Mouse (Mus musculus): ENCODE data around the gene Dip2c. TPM values are rescaled to one million over a fixed set of nuclear protein-coding genes. Genes with fewer than 3 reads are reported as not detected.

Gene Dip2c
- polyA plus RNA-seq, 1 experiment, result 1.2 TPM

DNA sequence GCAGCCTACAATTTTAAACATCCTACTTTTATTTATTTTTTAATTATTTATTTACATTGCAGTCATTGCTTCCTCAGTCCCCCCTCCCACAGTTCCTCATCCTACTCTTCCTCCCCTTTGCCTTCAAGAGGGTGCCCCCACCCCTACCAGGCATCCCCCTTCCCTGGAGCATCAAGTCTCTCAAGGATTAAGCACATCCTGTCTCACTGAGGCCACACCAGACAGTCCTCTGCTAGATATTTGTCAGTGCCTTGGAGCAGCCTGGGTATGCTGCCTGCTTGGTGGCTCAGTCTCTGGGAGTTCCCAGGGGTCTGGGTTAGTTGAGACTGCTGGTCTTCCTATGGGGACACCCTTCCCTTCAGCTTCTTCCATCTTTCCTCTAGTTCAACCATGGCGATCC is 397.8 kb downstream of the Dip2c start:
- no peak for TF ChIP-seq POLR2A (IDR thresholded peaks at IDR 0.05; ENCODE audit: borderline replicate concordance, control insufficient read depth, low read depth, low read length)
- Histone ChIP-seq H3K4me1 (ENCODE audit: control insufficient read depth, insufficient read depth, low read length) (no peaks in the 10 kb centered on the region), H3K4me3 (replicated peaks; ENCODE audit: control insufficient read depth, low read depth, low read length) (no peak overlapping the region), H3K27ac (ENCODE audit: control insufficient read depth, insufficient read depth, low read depth, low read length, poor library complexity) (no peak overlapping the region)
- 100% methylated on average over 1 of the region's 1 CpGs for whole genome bisulfite sequencing

DNA sequence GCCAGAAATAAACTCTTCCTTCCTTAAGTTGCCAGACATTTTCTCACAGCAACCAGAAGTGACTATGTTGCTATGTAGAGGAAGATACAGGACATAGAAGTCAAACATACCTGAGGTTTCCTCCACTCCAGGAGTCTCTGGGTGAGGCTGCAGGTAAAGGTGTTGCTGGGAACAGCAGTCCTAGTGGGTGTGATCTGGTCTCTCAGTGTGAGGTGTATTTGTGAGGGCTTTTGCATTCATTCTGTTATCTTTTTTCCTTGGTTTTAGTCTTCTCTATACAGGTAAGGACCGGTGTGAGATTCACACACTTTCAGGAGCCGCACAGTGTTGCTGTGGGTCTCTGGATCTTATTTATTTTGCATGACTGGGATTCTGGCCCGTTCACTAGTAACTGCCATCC is 405.2 kb downstream of the Dip2c start:
- 86% methylated on average over 3 of the region's 3 CpGs for WGBS
- no peaks in the 10 kb centered on the region for H3K4me1 ChIP-seq (ENCODE audit: control insufficient read depth, insufficient read depth, low read length)
- no peak overlapping the region for H3K27ac ChIP-seq (ENCODE audit: control insufficient read depth, insufficient read depth, low read depth, low read length, poor library complexity)
- TF ChIP-seq POLR2A (IDR thresholded peaks at IDR 0.05; ENCODE audit: borderline replicate concordance, control insufficient read depth, low read depth, low read length), result no peak
- no peak for TF ChIP-seq CTCF (IDR thresholded peaks at IDR 0.05; ENCODE audit: control insufficient read depth, insufficient read depth, low read length)
- H3K4me3 ChIP-seq (replicated peaks; ENCODE audit: control insufficient read depth, low read depth, low read length), result no peak overlapping the region

DNA sequence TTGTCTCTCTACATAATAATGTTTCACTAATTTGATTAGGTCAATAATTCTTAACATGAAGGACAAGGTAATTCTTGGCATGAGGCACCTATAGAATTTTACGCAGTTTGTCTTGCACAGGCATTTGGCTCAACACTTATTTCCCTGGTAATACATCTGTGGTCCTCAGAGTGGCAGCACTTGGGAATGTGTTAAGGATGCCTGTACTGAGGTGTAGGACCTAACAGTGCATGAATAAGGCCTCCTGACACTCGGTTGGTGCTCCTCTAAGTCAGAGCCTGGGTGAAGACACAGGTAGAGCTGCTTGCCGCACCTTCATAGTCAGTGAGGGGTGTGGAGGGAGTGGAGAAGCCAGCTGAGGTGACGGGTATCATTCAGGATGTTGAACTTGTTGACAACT is 407.0 kb downstream of the Dip2c start:
- 83% methylated on average over 4 of the region's 4 CpGs for WGBS
- H3K27ac ChIP-seq (ENCODE audit: control insufficient read depth, insufficient read depth, low read depth, low read length, poor library complexity), result no peak overlapping the region
- no peak overlapping the region for H3K4me3 ChIP-seq (replicated peaks; ENCODE audit: control insufficient read depth, low read depth, low read length)
- TF ChIP-seq POLR2A (IDR thresholded peaks at IDR 0.05; ENCODE audit: borderline replicate concordance, control insufficient read depth, low read depth, low read length) (no peak), CTCF (IDR thresholded peaks at IDR 0.05; ENCODE audit: control insufficient read depth, insufficient read depth, low read length) (no peak)
- H3K4me1 ChIP-seq (ENCODE audit: control insufficient read depth, insufficient read depth, low read length), result no peaks in the 10 kb centered on the region

DNA sequence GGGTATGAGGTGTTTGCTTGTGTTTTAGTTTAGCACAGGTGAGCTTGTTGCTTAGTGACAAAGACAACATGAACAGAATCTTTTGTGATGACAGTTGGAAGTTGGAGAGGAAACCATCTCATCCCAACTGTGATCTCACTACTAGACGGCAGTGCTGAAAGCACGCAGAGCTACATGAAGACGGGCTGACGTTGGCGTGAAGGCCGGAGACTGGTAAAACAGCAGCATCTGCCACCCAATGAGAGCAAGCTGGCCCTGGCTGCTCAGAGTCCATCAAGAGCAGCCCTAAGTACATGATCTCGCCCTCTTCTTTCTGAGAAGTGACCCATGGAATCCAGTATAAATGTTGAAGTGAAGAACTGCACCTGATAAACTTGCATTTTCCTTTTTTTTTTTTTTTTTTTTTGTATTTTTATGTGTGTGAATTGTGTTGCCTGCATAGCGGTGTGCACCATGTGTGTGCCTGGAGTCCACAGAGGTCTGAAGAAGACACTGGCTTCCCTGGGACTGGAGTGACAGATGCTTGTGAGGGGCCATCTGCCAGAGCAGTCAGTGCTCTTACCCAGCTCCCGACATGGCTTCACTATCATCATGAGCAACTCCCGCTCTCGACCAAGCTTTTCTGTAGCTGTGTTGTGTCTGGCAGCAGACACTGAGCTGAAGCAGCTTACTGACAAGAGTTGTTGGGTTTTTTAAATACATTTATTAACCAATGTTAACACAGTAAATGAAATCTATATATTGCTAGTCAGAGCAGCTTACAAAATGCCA is 408.0 kb downstream of the Dip2c start:
- Histone ChIP-seq H3K27ac (ENCODE audit: control insufficient read depth, insufficient read depth, low read depth, low read length, poor library complexity) (no peak overlapping the region), H3K4me3 (replicated peaks; ENCODE audit: control insufficient read depth, low read depth, low read length) (no peak overlapping the region), H3K4me1 (ENCODE audit: control insufficient read depth, insufficient read depth, low read length) (no peaks in the 10 kb centered on the region)
- TF ChIP-seq CTCF (IDR thresholded peaks at IDR 0.05; ENCODE audit: control insufficient read depth, insufficient read depth, low read length), result no peak
- 92% methylated on average over 11 of the region's 11 CpGs for WGBS

DNA sequence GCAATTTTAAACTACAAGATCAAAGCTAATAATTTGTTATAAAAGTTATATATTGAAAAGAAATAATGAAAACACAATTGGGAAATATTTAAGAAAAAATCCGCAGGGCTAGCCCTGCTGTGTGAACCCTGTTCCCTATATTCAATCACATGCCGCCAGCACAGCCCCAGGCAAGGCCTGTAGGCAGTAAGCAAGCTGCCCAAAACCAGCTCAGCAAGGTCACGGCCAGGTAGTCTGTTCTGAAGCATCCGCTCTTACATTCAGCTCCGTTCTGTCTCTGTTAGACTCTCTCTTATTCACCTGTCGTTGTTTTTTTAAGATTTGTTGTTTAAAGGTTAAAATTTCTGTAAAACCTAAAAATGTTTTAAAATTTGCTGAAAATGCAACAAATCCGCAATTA is 409.9 kb downstream of the Dip2c start:
- 91% methylated on average over 7 of the region's 7 CpGs for WGBS
- Histone ChIP-seq H3K4me1 (ENCODE audit: control insufficient read depth, insufficient read depth, low read length) (no peaks in the 10 kb centered on the region), H3K27ac (ENCODE audit: control insufficient read depth, insufficient read depth, low read depth, low read length, poor library complexity) (no peak overlapping the region), H3K4me3 (replicated peaks; ENCODE audit: control insufficient read depth, low read depth, low read length) (no peak overlapping the region)
- TF ChIP-seq POLR2A (IDR thresholded peaks at IDR 0.05; ENCODE audit: borderline replicate concordance, control insufficient read depth, low read depth, low read length) (no peak), CTCF (IDR thresholded peaks at IDR 0.05; ENCODE audit: control insufficient read depth, insufficient read depth, low read length) (no peak)

DNA sequence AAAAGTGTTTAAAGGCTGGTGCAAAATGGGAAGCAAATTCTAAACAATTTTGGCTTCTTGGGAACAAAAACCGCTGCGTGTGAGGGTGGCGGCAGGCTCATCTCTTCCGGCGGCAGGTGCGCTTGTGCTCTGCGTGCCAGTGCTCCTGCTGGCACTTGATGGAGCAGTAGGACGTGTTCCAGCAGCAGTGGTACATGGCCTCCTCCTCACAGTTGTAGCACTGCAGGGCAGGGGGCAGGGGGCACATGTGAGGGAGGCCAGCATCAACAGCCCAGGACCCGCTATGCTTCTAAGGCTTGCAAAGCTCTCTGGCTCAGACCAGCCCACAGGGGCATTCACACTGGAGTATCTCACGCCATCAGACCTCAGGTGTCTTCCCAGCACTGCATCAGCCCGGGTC is 410.4 kb downstream of the Dip2c start:
- H3K4me1 ChIP-seq (ENCODE audit: control insufficient read depth, insufficient read depth, low read length), result no peaks in the 10 kb centered on the region
- 87% methylated on average over 11 of the region's 11 CpGs for WGBS
- H3K4me3 ChIP-seq (replicated peaks; ENCODE audit: control insufficient read depth, low read depth, low read length), result no peak overlapping the region
- TF ChIP-seq POLR2A (IDR thresholded peaks at IDR 0.05; ENCODE audit: borderline replicate concordance, control insufficient read depth, low read depth, low read length) (no peak), CTCF (IDR thresholded peaks at IDR 0.05; ENCODE audit: control insufficient read depth, insufficient read depth, low read length) (no peak)
- no peak overlapping the region for H3K27ac ChIP-seq (ENCODE audit: control insufficient read depth, insufficient read depth, low read depth, low read length, poor library complexity)

DNA sequence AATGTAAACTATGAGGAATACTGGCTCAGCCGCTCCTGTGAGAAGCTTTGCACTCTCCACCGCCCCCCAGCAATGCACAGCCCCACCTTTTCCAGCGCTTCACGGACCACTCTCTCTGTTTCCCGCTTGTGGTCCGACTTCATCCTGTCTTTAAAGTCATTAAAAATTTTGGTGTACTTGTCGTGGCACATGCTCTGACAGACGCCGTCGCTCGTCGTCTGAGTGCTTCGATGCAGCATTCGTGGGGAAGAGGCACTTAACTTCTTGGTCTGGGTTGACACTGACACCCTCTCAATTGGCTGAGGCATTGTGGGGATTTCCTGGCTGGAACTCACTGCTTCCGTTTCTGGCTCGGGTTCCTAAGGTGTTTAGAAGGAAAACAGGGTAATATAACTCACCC is 413.0 kb downstream of the Dip2c start:
- no peaks in the 10 kb centered on the region for H3K4me1 ChIP-seq (ENCODE audit: control insufficient read depth, insufficient read depth, low read length)
- H3K27ac ChIP-seq (ENCODE audit: control insufficient read depth, insufficient read depth, low read depth, low read length, poor library complexity), result no peak overlapping the region
- WGBS, result 89% methylated on average over 16 of the region's 16 CpGs
- H3K4me3 ChIP-seq (replicated peaks; ENCODE audit: control insufficient read depth, low read depth, low read length), result no peak overlapping the region
- no peak for TF ChIP-seq CTCF (IDR thresholded peaks at IDR 0.05; ENCODE audit: control insufficient read depth, insufficient read depth, low read length)
- TF ChIP-seq POLR2A (IDR thresholded peaks at IDR 0.05; ENCODE audit: borderline replicate concordance, control insufficient read depth, low read depth, low read length), result no peak

DNA sequence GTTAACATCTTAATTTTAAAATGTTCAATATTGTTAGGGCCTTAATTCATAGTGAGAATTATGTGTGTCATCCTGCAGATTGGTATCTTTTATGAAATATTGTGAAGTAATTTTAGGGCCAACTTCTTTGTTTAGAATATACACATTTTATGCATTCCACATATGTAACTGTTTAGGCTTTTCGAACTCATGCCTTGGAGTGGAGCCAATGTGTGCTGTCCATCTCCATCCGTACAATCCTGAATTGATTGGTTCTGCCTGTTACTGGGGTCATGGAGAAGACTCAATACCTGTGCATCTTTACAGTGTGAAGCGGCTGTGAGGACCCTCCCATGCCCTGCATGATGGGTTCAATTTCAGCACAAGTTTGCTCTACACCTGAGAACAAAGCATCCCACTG is 416.5 kb downstream of the Dip2c start:
- H3K4me1 ChIP-seq (ENCODE audit: control insufficient read depth, insufficient read depth, low read length), result no peaks in the 10 kb centered on the region
- H3K4me3 ChIP-seq (replicated peaks; ENCODE audit: control insufficient read depth, low read depth, low read length), result no peak overlapping the region
- H3K27ac ChIP-seq (ENCODE audit: control insufficient read depth, insufficient read depth, low read depth, low read length, poor library complexity), result no peak overlapping the region
- TF ChIP-seq CTCF (IDR thresholded peaks at IDR 0.05; ENCODE audit: control insufficient read depth, insufficient read depth, low read length) (no peak), POLR2A (IDR thresholded peaks at IDR 0.05; ENCODE audit: borderline replicate concordance, control insufficient read depth, low read depth, low read length) (no peak)
- 91% methylated on average over 3 of the region's 3 CpGs for WGBS

DNA sequence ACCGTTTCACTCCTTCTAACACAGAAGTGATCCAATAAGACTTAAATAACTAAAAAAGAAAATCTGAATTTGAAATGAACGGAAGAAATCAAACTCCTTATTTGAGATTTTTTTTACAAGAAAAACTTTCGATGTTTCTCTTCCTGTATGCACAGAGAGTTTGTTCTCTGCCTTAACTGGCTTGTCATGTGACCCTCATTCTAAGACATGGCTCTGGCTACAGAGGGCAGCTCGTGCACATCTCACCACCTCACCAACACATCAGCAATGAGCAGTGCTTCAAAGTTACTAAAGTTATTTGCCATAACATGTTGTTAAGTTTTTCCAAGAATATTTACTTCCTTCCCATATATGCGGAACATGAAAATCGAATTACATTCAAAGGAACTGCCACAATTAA is 418.3 kb downstream of the Dip2c start:
- Histone ChIP-seq H3K4me3 (replicated peaks; ENCODE audit: control insufficient read depth, low read depth, low read length) (no peak overlapping the region), H3K27ac (ENCODE audit: control insufficient read depth, insufficient read depth, low read depth, low read length, poor library complexity) (no peak overlapping the region), H3K4me1 (ENCODE audit: control insufficient read depth, insufficient read depth, low read length) (no peaks in the 10 kb centered on the region)
- no peak for TF ChIP-seq CTCF (IDR thresholded peaks at IDR 0.05; ENCODE audit: control insufficient read depth, insufficient read depth, low read length)
- no peak for TF ChIP-seq POLR2A (IDR thresholded peaks at IDR 0.05; ENCODE audit: borderline replicate concordance, control insufficient read depth, low read depth, low read length)
- 84% methylated on average over 6 of the region's 6 CpGs for WGBS
